Mouse (Mus musculus) ES-Bruce4 (cell line): ENCODE data around the gene Tm6sf1. TPM values are rescaled to one million over a fixed set of nuclear protein-coding genes. Genes with fewer than 3 reads are reported as not detected.

Experiments used
- H3K27ac ChIP-seq: 2 replicates; pipeline ENCODE4 v1.5.1; 2012; ENCODE audit warnings: low read length, inconsistent platforms; ENCODE audit not compliant: insufficient read depth
- H3K27me3 ChIP-seq: 2 replicates; pipeline ENCODE4 v1.6.1; 2012; ENCODE audit warnings: mild to moderate bottlenecking, low read length, inconsistent platforms; ENCODE audit not compliant: control insufficient read depth, poor library complexity, insufficient read depth, severe bottlenecking
- H3K36me3 ChIP-seq: 2 replicates; pipeline ENCODE4 v1.6.1; 2012; ENCODE audit warnings: inconsistent platforms, mild to moderate bottlenecking, low read length, moderate library complexity; ENCODE audit not compliant: control insufficient read depth, poor library complexity, insufficient read depth, severe bottlenecking
- H3K4me1 ChIP-seq: one replicate; pipeline ENCODE4 v1.8.1; 2011; ENCODE audit warnings: low read length; ENCODE audit not compliant: control insufficient read depth, insufficient read depth
- H3K4me3 ChIP-seq: 2 replicates; pipeline ENCODE4 v1.5.1; 2011; ENCODE audit warnings: low read depth, mild to moderate bottlenecking, low read length
- H3K9ac ChIP-seq: 2 replicates; pipeline ENCODE4 v1.6.1; 2012; ENCODE audit warnings: low read depth, mild to moderate bottlenecking, inconsistent platforms; ENCODE audit not compliant: poor library complexity, severe bottlenecking
- H3K9me3 ChIP-seq: replicated peaks from 2 replicates; pipeline ENCODE4 v1.6.1; 2012; ENCODE audit warnings: mild to moderate bottlenecking, low read length, inconsistent platforms; ENCODE audit not compliant: control insufficient read depth, poor library complexity, insufficient read depth, severe bottlenecking
- CTCF ChIP-seq: IDR thresholded peaks from one replicate; pipeline ENCODE4 v1.8.1; 2011; ENCODE audit warnings: low read depth, low read length
- EP300 ChIP-seq: IDR thresholded peaks from 2 replicates; pipeline ENCODE4 v1.6.1; 2011; ENCODE audit warnings: low read depth, low read length; ENCODE audit not compliant: insufficient read depth
- POLR2A ChIP-seq: IDR thresholded peaks from one replicate; pipeline ENCODE4 v1.8.1; 2011; ENCODE audit warnings: low read length; ENCODE audit not compliant: insufficient read depth
- polyA plus RNA-seq: library from polyadenylated mRNA; stranded (reverse); fragments of >200 nt; gene quantifications from 2 replicates; pipeline ENCODE4 v1.2.4, GENCODE M21; 2011; ENCODE audit warnings: low read depth; ENCODE audit not compliant: missing spikeins, insufficient read depth, insufficient read length

The Tm6sf1 gene
- polyA plus RNA-seq, 1 experiment = 10.1 TPM

- H3K9me3 ChIP-seq = no peaks in the 10 kb centered on the region
- H3K4me1 ChIP-seq = no peaks in the 10 kb centered on the region
- H3K36me3 ChIP-seq = no peaks in the 10 kb centered on the region
- H3K27ac ChIP-seq = no peak overlapping the region
- H3K4me3 ChIP-seq = peak overlapping the region; percentile 88
- peak overlapping the region; percentile 96 for H3K9ac ChIP-seq
- peaks cover 20% of the 10 kb centered on the region for H3K27me3 ChIP-seq
- no peak for TF ChIP-seq POLR2A
- no peak for TF ChIP-seq EP300
- no peak for TF ChIP-seq CTCF
Measured at GRCm38 (mm10) chr7:81933601-81934266, 74.9 kb downstream of the Tm6sf1 start.

Other genes with a start within 250 kb of the Tm6sf1 start
- gene Homer2, start 151.5 kb upstream of the Tm6sf1 start, polyA plus RNA-seq = 9.2 and 9.9 TPM in 2 replicates
- gene Ramac, start 96.1 kb upstream of the Tm6sf1 start, polyA plus RNA-seq = 40.6 and 42.8 TPM in 2 replicates
- 32.6 and 34.0 TPM in 2 replicates for gene 3110040N11Rik, start 69.5 kb upstream of the Tm6sf1 start, polyA plus RNA-seq
- 150 and 152 TPM in 2 replicates for gene Btbd1, start 29.6 kb upstream of the Tm6sf1 start, polyA plus RNA-seq
- not detected in 2 replicates for gene Gm10160, start 3.2 kb upstream of the Tm6sf1 start, polyA plus RNA-seq
- 8.3 TPM in 2 replicates for gene Hdgfl3, start 75.5 kb downstream of the Tm6sf1 start, polyA plus RNA-seq
- 0.30 TPM in 1 of 2 replicates, not detected in the other for gene Bnc1, start 133.3 kb downstream of the Tm6sf1 start, polyA plus RNA-seq